Mouse (Mus musculus): ENCODE measurements around the gene H1foo.

GRCm38 (mm10) chr6:115932391-115932790, 12.3 kb upstream of the H1foo start:
- no peak for TF ChIP-seq POLR2A (IDR thresholded peaks at IDR 0.05; ENCODE audit: borderline replicate concordance, extremely low read depth, insufficient read depth, insufficient read length, poor library complexity, severe bottlenecking)
- TF ChIP-seq CTCF (IDR thresholded peaks at IDR 0.05; ENCODE audit: borderline replicate concordance, extremely low read depth, insufficient read depth, insufficient read length): no peak
